Mouse (Mus musculus) embryo, embryonic 9.5 days (tissue): ENCODE results near the gene Atg4b.
A peak's percentile ranks its signal among the peaks of the same experiment; 100 is the strongest.

Experiments used
- DNase-seq: peaks from one replicate; pipeline ENCODE4 v3.0.0-alpha.2; 2017; ENCODE audit errors: extremely low spot score

Atg4b gene

DNA sequence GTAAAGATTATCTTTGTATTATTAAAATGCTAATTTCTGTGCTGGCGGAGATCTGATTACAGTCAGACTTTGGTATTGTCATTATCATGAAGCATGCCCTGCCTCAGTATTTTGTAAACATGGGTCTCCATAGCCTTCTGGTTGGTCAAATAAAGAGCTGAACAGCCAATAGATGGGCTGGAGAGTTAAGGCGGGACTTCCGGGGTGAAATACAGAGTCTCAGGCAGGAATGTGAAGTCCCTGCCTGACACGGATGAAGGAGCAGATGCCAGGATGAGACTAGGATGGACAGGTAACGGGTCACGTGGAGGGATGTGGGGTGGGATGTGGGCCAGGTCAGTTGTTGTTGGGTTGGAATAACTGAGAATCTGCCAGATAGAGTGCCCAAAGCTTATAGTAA, at the start of gene Atg4b:
TSS of gene Atg4b (plus strand) at position 211 of the 400 bp plus-strand sequence.
- DNase-seq = no peak

DNA sequence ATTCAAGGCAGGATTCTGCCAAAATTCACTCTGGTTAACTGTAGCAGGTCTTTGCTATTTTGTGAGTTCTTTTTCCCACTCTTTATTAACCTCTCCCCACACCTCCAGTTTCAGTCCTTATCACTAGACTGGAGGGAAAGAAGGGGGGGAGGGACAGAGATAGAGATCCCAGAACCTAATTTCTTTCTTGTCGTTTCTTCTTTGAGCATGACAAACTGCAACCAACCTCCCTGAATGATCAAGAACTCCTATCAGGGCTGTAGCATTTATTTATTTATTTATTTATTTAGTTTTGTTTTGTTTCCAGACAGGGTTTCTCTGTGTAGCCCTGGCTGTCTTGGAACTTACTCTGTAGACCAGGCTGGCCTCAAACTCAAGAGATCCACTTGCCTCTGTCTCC, 49.2 kb upstream of the Atg4b start:
- DNase-seq = no peak

DNA sequence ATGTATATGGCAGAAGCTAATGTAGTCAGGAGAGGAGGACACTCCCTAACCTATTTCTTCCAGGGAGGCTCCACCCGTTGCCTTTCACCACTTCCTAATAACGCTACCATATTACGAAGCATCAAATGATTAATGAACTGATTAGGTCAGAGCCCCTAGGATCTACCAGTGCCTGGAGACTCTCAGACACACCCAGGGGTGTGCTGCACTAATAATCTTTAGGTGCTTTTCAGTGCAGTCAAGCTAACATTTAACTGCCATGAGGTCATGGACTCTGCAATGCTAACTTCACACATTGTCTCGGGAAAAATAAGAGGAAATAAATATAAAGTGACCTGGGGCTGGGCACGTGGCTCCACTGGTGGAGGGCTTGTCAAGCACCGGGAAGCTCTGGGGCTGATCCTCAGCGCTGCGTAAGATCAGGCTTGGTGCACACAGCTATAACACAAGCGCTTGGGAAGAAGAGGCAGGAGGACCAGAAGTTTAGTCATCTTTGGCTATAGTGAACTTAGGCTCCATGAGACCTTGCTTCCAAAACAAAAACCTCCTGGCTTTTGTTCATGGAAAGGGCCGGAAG, 47.7 kb upstream of the Atg4b start:
- DNase-seq = no peak

DNA sequence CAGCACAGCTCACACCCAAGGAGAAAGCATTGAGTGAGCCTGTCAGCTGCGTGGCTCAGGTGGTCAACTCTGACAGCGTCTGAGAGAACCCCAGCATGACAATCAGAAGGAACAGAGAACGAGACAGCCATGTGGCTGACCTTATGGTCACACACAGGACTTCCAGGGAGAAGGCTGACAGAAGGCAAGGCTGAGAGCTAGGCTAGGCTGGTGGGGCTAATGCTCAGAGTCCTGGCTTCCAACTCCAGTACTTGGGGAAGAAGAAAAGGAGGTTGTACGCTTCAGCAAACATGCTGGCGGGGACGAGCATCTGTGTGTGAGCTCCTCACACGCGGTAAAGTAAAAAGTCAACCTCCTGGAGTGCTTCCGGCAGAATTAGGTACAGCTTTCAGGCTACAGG, 47.0 kb upstream of the Atg4b start:
- no peak for DNase-seq

DNA sequence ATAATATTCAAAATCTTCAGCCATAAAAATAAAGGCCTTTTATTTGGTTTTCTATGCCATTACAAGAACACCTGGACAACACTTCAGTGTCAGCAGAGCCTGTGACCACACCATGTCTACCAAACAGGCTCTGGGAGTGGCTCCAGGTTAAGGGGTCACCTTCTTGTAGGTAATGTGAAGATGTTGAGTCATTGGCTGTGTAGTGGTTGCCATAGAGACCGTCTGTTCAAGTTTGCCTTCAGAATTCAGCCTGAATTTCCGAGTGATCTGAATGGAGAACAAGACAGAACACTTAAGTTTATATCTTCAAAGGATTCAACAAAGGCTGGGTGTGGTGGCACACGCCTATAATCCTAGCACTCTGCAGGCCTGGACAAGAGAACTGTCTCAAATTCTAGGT, 45.9 kb upstream of the Atg4b start:
- no peak for DNase-seq

DNA sequence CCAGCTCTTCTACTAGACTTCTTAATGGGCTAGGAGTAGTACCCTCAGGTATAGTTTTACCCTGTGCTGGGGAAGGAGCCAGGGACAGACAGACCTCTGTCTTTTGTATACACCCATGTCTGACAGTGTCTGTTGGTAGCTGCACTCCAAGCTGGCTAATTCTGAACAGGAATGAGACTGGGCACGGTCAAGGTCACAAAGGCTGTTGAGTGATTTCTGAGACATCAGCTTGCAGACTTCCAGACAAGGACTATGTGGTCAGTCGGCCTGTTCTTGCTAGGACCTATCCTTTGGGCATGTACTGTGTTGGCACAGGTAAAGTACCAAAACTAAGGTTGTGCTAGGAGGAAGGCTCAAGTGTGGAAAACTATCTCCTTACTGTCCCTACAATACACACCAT, 35.1 kb upstream of the Atg4b start:
- DNase-seq = no peak

DNA sequence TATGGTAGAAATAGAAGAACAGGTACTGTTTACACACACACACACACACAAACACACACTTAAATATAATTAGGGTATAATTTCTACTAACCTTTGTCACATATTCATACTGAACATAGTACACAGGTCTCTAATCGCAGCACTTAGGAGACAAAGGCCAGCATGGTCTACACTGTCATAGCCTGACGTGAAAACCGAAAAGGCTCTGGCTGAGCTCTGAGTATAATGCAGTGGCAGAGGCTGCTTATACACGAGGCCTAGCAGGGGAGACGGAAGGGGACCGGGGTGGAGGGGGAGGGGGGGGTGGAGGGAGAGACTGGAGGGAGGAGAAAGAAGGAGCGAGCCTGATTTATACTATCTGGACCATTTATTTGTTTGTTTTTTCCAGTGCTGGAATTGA, 29.7 kb upstream of the Atg4b start:
- DNase-seq = no peak

DNA sequence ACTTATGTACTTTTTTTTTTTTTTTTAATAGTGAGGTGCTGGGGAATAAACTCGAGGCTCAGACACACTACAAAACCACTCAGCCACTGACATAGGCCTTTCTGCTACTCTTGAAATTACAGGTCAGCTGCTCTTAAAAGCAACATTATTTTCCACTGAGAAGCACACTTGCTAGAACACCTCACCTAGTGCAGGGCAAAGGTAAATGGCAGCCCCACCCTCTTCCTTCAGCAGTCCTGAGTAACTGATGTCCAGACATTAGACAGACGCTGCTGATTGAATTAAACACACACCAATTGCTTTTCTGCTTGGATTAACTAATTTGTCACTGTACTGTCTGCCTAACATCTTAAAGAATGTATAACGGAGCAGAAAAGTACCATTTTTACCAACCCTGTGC, 26.7 kb upstream of the Atg4b start:
- DNase-seq = no peak

DNA sequence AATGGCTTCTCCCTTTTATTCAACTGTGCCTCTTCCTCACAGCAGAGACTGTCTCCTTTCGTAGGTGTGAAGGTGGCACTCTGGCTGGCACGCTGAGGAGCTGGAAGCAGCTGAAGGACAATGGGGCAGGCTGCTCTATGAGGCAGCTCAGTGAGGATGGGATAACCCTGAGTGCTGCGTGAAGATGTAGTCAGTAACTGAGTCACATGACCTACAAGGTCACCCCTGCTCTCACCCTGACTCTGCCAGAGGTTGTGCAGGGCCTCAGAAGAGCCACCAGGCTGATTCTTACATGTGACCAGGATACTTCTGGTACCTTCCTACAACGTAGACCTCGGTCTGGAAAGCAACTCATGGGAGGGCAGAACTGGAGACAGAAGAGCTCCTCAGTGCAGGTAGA, 25.6 kb upstream of the Atg4b start:
- DNase-seq = no peak

DNA sequence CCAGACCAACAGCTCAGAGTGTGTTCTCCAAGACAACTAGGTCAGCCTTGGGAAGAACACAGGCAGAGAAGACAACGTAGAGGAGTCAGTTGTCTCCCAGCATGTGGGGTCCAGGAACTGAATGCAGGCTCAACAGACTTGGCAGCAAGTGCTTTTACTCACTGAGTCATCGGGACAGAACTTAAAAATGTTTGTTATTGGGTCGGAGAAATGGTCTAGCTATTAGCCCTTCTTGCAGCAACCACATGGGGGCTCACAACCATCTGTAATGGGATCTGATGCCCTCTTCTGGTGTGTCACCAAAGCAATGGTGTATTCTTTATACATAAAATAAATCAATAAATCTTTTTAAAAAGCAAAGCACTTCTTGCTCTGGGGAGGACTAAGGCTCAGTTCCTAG, 25.2 kb upstream of the Atg4b start:
- no peak for DNase-seq

DNA sequence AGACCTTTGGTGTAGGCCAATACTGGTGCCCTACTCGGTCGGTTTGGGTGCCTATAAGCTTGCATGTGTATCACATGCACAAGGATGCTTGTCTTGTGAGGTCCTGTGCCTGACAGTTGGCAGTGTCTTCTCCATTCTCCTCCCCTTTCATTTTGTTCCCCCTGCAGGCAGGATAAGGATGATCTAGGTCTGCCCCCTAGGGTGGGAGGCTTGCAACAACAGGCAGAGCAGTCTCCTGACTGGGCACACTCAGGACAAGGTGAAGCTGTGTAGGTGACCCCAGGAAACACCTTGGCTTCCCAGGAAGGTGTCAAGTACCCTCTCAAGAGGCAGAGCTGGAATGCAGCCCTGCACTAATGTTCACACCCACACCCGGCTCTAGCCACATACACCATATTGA, 24.3 kb upstream of the Atg4b start:
- peak; percentile 52 for DNase-seq

DNA sequence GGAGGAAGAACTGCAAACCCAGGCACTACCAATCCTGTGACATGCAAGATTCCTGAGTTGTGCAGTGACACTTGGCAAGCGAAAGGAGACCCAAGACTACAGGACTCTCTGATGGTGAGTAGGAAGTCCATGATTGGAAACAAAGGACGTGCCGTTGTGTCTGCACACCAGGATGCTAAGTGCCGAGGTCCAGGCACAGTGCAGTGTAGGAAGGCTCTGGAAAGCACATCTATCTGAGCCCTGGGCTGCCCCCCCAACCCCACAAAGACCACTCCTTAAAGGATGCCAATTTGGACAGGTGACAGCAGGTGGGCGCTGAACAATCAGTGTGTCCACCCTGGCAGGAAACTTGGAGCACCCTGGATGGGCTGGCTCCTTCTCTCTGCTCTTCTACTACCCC, 20.2 kb upstream of the Atg4b start:
- no peak for DNase-seq

DNA sequence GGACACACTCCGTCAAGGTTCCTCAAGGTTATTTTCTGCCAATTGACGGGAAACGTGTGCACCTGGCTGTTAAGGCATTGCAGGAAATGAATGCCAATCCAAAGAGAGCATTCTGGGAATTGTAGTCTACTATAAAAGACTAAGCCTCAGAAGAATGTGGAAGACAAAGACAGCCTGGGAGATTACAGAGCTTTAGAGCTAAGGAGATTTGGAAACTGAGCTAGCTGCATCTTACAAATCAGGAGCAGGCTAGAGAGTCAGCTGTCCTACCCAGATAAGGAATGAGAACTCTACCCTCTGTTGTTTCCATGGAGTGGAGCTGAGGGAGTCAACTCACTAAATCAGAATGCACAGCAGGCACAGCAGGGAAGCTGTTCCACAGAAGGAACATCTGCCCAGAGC, 19.4 kb upstream of the Atg4b start:
- DNase-seq = no peak

DNA sequence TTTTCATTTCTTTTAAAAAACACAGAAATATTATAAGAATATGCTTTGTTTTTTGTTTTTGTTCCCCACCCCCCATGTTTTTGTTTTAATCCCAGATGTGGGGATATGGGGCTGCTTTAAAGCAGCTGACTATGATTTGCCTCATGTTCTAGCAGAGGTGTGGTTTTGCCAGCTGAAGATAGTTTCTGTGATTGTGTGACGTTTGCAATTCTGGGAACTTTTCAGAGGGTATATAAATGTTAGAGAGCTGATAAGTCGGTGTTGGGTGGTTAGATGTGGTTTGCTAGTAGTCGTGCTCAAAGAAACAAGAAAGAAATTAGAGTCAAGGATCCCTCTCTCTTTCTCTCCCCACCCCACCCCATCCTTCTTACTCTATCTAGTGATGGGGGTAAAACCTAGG, 15.4 kb upstream of the Atg4b start:
- no peak for DNase-seq

DNA sequence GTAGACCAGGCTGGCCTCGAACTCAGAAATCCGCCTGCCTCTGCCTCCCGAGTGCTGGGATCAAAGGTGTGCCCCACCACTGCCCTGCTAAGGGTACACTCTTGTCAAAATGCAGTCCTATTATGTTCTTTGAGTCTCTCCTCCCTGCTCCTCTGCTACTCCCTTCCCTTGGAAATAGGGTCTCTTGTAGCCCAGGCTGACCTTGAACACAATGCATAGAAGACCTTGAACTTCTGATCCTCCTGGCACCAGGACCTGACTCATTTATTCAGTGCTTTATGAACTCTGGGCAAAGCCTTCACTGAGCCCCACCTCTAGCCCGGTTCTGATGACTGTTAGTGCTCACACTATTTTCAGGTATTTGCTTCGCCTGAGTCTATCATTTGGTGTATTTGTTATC, 13.6 kb upstream of the Atg4b start:
- no peak for DNase-seq

DNA sequence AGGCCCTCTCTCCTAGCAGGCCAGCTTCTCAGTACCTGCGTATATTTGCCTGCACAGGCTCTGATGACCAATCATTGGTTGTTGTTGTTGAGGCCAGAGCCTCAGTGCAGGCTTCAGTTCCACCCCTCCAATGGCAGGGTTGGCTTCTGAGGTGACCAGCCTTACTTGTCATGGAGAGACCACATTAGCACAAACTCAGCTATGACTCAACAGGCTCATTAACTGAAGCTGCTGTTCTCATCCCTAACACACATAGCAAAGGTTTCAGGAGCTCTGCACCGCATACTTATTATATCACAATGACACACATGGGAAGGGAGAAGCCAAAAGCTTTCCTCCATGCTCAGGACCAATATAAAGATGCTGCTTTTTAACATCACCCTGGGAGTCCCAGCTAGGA, 10.6 kb upstream of the Atg4b start:
- no peak for DNase-seq

DNA sequence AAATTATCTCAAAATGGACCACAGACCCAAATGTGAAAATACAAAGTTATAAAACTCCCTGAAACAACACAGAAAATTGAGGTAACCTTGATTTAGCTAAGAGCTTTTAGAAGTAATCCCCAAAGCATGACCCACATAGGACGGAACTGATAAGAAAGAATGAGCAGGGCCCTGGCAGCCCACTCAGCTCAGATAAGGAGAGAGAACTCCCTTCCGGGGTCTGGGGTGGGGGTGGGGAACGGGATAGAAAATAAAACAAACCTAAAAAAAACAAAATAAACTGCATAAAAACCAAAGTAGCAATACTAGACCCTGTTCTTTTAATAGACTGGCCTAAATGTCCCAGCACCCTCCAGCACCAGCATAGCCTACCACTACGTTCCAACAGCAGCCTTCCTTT, 9.3 kb upstream of the Atg4b start:
- DNase-seq = no peak

DNA sequence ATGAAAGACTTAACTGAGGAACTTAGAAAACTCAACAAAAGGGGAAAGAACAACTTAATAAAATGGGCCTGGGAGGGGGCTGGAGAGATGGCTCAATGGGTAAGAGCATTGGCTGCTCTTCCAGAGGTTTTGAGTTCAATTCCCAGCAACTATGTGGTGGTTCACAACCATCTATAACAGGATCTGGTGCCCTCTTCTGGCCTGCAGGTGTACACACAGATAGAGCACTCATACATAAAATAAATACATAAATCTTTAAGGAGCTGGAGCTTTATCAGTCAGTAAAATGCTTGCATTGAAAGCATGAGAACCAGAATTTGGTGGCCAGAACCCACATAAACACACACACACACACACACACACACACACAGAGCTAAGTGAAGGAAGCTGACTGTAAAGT, 8.4 kb upstream of the Atg4b start:
- no peak for DNase-seq

DNA sequence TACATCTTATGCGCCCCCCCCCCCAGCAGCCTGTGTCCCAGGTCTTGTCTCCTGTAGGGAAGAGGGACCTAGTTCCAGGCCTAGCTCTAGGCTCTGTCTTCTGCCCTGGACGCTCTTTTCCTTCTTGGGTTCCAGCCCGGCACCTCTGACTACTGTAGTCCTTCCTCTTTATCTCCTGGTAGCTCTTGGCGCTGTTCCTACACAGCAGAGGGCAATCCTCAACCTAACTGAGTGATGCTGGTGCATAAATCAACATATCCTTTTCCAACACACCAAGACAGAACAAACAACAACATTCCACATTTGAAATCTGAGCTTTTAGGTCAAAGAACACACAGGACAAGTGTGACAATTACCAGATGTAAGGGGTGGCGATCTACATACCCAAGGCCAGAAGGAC, 5.1 kb upstream of the Atg4b start:
- no peak for DNase-seq

DNA sequence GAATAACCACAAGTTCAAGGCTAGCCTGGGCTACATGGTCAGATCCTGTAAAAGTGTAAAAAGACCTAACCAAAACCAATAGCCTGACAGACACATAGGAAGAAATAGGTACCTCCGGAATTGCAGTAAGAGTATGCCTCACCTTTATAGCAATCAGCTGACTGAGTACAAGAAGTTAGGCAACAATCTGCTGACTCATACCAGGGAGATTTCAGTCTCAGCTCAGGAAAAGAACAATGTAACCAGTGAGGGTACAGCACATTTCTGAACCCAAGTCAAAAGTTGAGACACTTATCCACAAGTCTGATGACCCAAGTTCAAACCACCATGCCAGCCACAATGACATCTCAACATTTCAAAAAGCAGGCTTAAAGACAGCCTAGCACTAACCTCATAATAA, 2.8 kb upstream of the Atg4b start:
- no peak for DNase-seq

DNA sequence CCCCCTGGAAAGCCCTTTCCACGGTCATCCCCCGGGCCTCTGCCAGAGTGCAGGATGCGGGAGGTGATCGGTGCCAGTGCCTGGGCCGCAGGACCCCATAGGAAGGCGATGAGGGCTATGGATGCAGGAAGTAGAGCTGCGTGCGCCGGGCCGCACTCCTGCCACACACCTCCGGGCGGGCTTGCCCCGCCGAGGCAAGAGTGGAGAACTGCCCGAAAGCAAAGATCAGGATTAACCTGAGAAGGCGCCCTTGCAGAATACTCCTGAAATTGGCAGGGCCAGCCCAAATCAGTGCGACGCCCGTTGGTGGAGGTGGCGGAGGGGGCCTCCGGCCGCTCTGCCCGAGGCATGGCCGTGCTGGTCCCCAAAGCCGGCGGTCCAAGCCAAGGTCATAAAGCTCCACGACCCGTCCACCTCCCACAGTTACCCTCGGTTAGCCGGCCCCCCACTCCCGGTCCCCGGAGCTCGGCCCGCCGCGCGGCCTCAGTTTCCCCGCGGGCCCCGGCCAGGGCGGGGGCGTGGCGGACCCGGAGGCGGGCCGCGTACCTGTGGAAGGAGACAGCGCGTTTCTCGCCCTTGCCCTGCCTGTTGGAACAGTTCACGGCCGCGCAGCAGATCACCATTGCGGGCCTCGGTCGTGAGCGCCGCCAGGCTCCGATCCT, 2.7 kb downstream of the Atg4b start:
- peak; percentile 61 for DNase-seq

DNA sequence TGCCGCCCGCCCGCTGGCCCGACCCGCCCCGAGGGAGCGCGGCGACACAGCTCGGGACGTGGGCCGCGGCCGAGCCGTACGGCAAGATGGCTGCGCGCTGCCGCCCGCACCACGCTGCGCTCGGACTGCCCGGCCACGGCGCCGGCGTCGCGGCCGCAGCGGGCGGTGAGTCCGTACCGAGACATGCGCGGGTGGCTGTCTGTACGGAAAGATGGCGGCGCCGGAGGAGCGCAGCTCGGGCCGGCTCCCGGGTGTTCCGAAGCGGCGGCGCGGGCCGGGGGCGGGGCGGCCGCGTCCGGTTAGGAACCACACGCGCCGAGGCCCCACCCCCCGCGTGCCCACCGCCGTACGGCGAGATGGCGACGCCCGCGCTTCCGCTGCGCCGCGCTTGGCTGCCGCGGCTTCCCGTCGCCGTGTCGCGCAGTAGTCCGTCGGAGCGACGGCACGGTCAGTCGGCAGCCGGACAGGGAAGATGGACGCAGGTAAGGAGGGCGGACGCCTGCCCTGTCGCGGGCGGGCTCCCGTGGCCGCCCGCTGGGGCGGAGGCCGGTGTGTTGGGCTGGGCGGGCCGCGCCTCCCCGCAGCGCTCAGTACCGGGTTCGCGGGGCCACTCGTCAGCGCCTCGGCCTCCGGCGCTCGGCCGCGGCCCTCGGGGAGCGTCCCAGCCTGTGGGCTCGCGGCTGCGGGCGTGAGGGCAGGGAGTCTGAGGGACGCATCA, 3.4 kb downstream of the Atg4b start, which contains the start of gene Thap4:
TSS of gene Thap4 (minus strand) at position 292 of the 718 bp plus-strand sequence.
- peak; percentile 87 for DNase-seq

DNA sequence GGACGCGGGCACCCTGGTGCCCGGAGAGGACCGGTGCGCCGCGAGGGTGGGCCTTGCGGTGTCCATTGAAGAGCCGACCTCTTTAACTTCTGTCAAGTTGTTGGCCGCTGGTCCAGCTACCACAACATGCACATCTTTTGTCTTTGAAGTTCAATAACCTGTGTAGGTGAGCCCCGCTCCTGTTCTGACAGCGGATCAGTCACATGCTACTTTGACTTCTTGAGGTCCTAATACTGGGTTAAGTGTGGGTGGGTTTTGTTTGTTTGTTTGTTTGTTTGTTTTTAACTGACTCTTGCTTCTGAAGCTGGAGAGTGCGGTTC, 4.0 kb downstream of the Atg4b start:
- DNase-seq = no peak

DNA sequence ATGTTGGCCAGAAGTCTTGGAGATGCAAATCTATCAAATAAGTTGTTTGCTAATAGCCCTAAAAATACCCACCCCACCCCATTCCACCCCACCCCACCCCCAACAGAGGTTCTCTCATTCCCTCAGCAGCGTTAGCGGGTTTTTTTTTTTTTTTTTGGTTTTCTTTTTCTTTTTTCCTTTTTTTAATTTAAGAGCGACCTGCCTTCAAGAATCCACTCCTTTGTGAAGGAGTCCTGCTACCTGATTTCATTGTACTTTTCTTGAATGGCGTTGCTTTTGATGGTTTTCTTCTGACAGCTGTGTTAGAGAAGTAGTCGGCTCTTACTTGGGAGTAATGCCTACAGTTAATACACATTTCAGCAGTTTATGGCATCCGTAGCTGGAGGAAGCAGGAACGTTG, 4.3 kb downstream of the Atg4b start:
- DNase-seq = no peak
